Mouse (Mus musculus): ENCODE results near the gene Gdf15. TPM values are rescaled to one million over a fixed set of nuclear protein-coding genes. Genes with fewer than 3 reads are reported as not detected.

Gene Gdf15
- total and polyA plus RNA-seq, 3 experiments: 0.15 to 0.63 TPM; not detected in 1

GRCm38 (mm10) chr8:70627041-70627440 lies 5.2 kb downstream of the Gdf15 start:
- no peaks in the 10 kb centered on the region for H3K27me3 ChIP-seq (ENCODE audit: control insufficient read depth in 1 of 2, insufficient read depth in 2 of 2, low read length in 2 of 2)
- H3K9ac ChIP-seq (ENCODE audit: control insufficient read depth, low read depth, low read length, poor library complexity, severe bottlenecking): no peak overlapping the region
- no peak overlapping the region for H3K4me3 ChIP-seq (ENCODE audit: control insufficient read depth in 1 of 2, insufficient read depth in 1 of 2, low read depth in 2 of 2, low read length in 2 of 2)
- no peaks in the 10 kb centered on the region for H3K9me3 ChIP-seq (replicated peaks; ENCODE audit: insufficient read depth, low read length)
- TF ChIP-seq NELFE (IDR thresholded peaks at IDR 0.05; ENCODE audit: low read depth, low read length) (no peak), MAFK (IDR thresholded peaks at IDR 0.05; ENCODE audit: borderline replicate concordance, low read depth, low read length) (no peak), MYB (IDR thresholded peaks at IDR 0.05; ENCODE audit: low read depth, low read length) (no peak), HCFC1 (IDR thresholded peaks at IDR 0.05; ENCODE audit: low read depth, low read length) (no peak), TCF12 (IDR thresholded peaks at IDR 0.05; ENCODE audit: low read depth, low read length) (no peak), ZMIZ1 (IDR thresholded peaks at IDR 0.05; ENCODE audit: low read depth, low read length) (no peak), SMC3 (IDR thresholded peaks at IDR 0.05; ENCODE audit: low read depth, low read length) (no peak), EP300 (IDR thresholded peaks at IDR 0.05; ENCODE audit: low read depth in 1 of 2, low read length in 2 of 2) (no peak)
- H3K79me2 ChIP-seq (ENCODE audit: control insufficient read depth, insufficient read depth, low read length, poor library complexity): no peaks in the 10 kb centered on the region; the same call in 1 of the 2 replicates
- peaks cover 0 to 2% of the 10 kb centered on the region in 2 experiments; a peak in 1 of 4 replicates for H3K36me3 ChIP-seq (ENCODE audit: control insufficient read depth in 1 of 2, insufficient read depth in 2 of 2, low read length in 2 of 2)
- peaks cover 2 to 23% of the 10 kb centered on the region in 2 experiments; a peak in 3 of 4 replicates for H3K4me1 ChIP-seq (ENCODE audit: control insufficient read depth in 1 of 2, insufficient read depth in 2 of 2, low read length in 2 of 2)
- no peak for DNase-seq (ENCODE audit: low read depth, low spot score)
- no peak overlapping the region for H3K27ac ChIP-seq (ENCODE audit: control insufficient read depth, low read depth, low read length)

DNA sequence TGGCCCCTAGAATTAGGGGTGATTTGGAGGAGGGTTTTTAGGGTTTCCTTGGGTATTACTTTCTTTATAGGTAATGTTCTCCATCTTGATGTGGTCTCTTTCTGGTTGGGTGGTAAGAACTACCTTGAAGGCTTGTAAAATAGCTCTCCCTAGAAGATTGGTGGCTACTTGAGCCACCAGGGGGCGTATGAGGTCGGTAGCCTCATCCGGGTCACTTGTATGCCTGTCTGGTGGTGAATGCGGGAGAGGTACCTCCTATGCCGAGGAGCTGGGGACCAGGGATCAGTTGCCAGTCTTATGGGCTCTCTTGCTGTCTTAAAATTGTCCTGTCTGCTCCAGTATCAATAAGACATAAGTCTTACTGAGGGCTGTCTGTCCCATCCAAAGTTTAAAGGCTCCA lies 7.2 kb downstream of the Gdf15 start:
- Histone ChIP-seq H3K9ac (ENCODE audit: control insufficient read depth, low read depth, low read length, poor library complexity, severe bottlenecking) (no peak overlapping the region), H3K27me3 (ENCODE audit: control insufficient read depth in 1 of 2, insufficient read depth in 2 of 2, low read length in 2 of 2) (no peaks in the 10 kb centered on the region), H3K4me1 (ENCODE audit: control insufficient read depth in 1 of 2, insufficient read depth in 2 of 2, low read length in 2 of 2) (peaks cover 7 to 23% of the 10 kb centered on the region in 2 experiments; a peak in 3 of 4 replicates), H3K9me3 (replicated peaks; ENCODE audit: insufficient read depth, low read length) (no peaks in the 10 kb centered on the region), H3K4me3 (ENCODE audit: control insufficient read depth in 1 of 2, insufficient read depth in 1 of 2, low read depth in 2 of 2, low read length in 2 of 2) (no peak overlapping the region), H3K36me3 (ENCODE audit: control insufficient read depth in 1 of 2, insufficient read depth in 2 of 2, low read length in 2 of 2) (peaks cover 0 to 6% of the 10 kb centered on the region in 2 experiments; a peak in 2 of 4 replicates), H3K79me2 (ENCODE audit: control insufficient read depth, insufficient read depth, low read length, poor library complexity) (no peaks in the 10 kb centered on the region; the same call in 1 of the 2 replicates), H3K27ac (ENCODE audit: control insufficient read depth, low read depth, low read length) (no peak overlapping the region)
- peak; percentile 63 for DNase-seq (ENCODE audit: low read depth, low spot score)
- TF ChIP-seq CTCF (IDR thresholded peaks at IDR 0.05 in 2 of 3, conservative IDR thresholded peaks at IDR 0.05 in 1 of 3; ENCODE audit: control insufficient read depth in 1 of 3, insufficient read depth in 1 of 3, low read depth in 2 of 3, low read length in 3 of 3, poor library complexity in 1 of 3, severe bottlenecking in 1 of 3) (peak; percentile 33 to 39 (median 37); a peak in 4 of 6 replicates), SMC3 (IDR thresholded peaks at IDR 0.05; ENCODE audit: low read depth, low read length) (peak; percentile 18), ZMIZ1 (IDR thresholded peaks at IDR 0.05; ENCODE audit: low read depth, low read length) (no peak)

- Histone ChIP-seq H3K9ac (ENCODE audit: control insufficient read depth, low read depth, low read length, poor library complexity, severe bottlenecking) (no peak overlapping the region), H3K4me3 (ENCODE audit: control insufficient read depth in 1 of 2, insufficient read depth in 1 of 2, low read depth in 2 of 2, low read length in 2 of 2) (no peak overlapping the region), H3K27me3 (ENCODE audit: control insufficient read depth in 1 of 2, insufficient read depth in 2 of 2, low read length in 2 of 2) (no peaks in the 10 kb centered on the region), H3K27ac (ENCODE audit: control insufficient read depth, low read depth, low read length) (no peak overlapping the region), H3K79me2 (ENCODE audit: control insufficient read depth, insufficient read depth, low read length, poor library complexity) (no peaks in the 10 kb centered on the region), H3K36me3 (ENCODE audit: control insufficient read depth in 1 of 2, insufficient read depth in 2 of 2, low read length in 2 of 2) (peaks cover 0 to 13% of the 10 kb centered on the region in 2 experiments; a peak in 2 of 4 replicates), H3K4me1 (ENCODE audit: control insufficient read depth in 1 of 2, insufficient read depth in 2 of 2, low read length in 2 of 2) (peaks cover 7 to 37% of the 10 kb centered on the region in 2 experiments), H3K9me3 (replicated peaks; ENCODE audit: insufficient read depth, low read length) (no peaks in the 10 kb centered on the region)
- peak; percentile 60 for DNase-seq (ENCODE audit: low read depth, low spot score)
- TF ChIP-seq KAT2A (conservative IDR thresholded peaks at IDR 0.05; ENCODE audit: low read depth, low read length) (no peak), MAX (IDR thresholded peaks at IDR 0.05; ENCODE audit: low read length) (no peak), ETS1 (IDR thresholded peaks at IDR 0.05; ENCODE audit: low read depth, low read length) (peak; percentile 80), CTCF (IDR thresholded peaks at IDR 0.05 in 2 of 3, conservative IDR thresholded peaks at IDR 0.05 in 1 of 3; ENCODE audit: control insufficient read depth in 1 of 3, insufficient read depth in 1 of 3, low read depth in 2 of 3, low read length in 3 of 3, poor library complexity in 1 of 3, severe bottlenecking in 1 of 3) (no peak), MAZ (IDR thresholded peaks at IDR 0.05; ENCODE audit: low read depth, low read length) (0 out of 2 replicates have a peak, but pooled peaks have one; percentile 42), TCF12 (IDR thresholded peaks at IDR 0.05; ENCODE audit: low read depth, low read length) (peak; percentile 96), ZNF384 (IDR thresholded peaks at IDR 0.05; ENCODE audit: low read depth, low read length) (no peak), TAL1 (IDR thresholded peaks at IDR 0.05; ENCODE audit: low read length) (peak; percentile 75), ZC3H11A (IDR thresholded peaks at IDR 0.05; ENCODE audit: low read depth, low read length) (no peak), POLR2A (IDR thresholded peaks at IDR 0.05; ENCODE audit: control insufficient read depth in 1 of 2, insufficient read depth in 1 of 2, low read depth in 1 of 2, low read length in 2 of 2, poor library complexity in 1 of 2) (no peak), TBP (IDR thresholded peaks at IDR 0.05; ENCODE audit: low read depth, low read length) (no peak), E2F4 (IDR thresholded peaks at IDR 0.05; ENCODE audit: borderline replicate concordance, low read depth, low read length) (no peak), UBTF (IDR thresholded peaks at IDR 0.05; ENCODE audit: borderline replicate concordance, insufficient read depth, low read depth, low read length) (no peak), RCOR1 (IDR thresholded peaks at IDR 0.05; ENCODE audit: low read depth, low read length) (peak; percentile 20; the same call in 1 of the 2 replicates), NRF1 (IDR thresholded peaks at IDR 0.05; ENCODE audit: insufficient read depth, low read depth, low read length, poor library complexity, severe bottlenecking) (no peak), MYB (IDR thresholded peaks at IDR 0.05; ENCODE audit: low read depth, low read length) (no peak), MAFK (IDR thresholded peaks at IDR 0.05; ENCODE audit: borderline replicate concordance, low read depth, low read length) (no peak), NELFE (IDR thresholded peaks at IDR 0.05; ENCODE audit: low read depth, low read length) (no peak), GATA1 (IDR thresholded peaks at IDR 0.05; ENCODE audit: low read depth, low read length) (peak; percentile 70), SMC3 (IDR thresholded peaks at IDR 0.05; ENCODE audit: low read depth, low read length) (no peak), JUND (IDR thresholded peaks at IDR 0.05; ENCODE audit: low read depth, low read length) (no peak), EP300 (IDR thresholded peaks at IDR 0.05; ENCODE audit: low read depth in 1 of 2, low read length in 2 of 2) (peak; percentile 30 to 84)
Observed at GRCm38 (mm10) chr8:70622220-70622619, 10.0 kb downstream of the Gdf15 start.

Data from MEL (cell line).